Mouse (Mus musculus) cerebellum, postnatal 4 days (tissue): ENCODE results near the gene Hk2.

ENCODE experiments used
- DNase-seq, 2 experiments: peaks; one replicate each; pipeline ENCODE4 v3.0.0; 2022; ENCODE audit warnings: low spot score in 2 of 2, mixed read lengths in 1 of 2

Gene Hk2

GRCm38 (mm10) chr6:82770286-82770685 is 4.0 kb downstream of the Hk2 start:
- no peak for DNase-seq

DNA sequence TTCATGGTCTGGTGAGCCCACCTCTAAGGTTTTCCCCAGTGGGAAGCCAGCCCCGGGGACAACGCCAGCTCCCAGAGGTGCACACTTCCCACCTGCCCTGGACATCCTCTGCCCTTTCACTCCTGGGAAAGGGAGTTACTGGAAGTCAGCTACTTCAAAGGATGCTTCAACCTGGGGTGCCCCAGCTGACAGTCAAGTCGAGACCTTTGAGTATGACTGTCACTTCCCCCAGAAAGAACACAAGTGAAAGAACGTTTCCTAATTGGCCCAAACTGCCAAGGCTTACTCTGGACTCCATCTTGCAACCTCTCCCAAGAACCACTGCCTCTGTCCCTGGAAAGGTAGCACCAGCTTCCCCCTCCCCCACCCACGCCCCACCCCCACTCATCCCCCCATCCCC is 4.5 kb downstream of the Hk2 start:
- DNase-seq: no peak

GRCm38 (mm10) chr6:82767734-82768586 is 6.3 kb downstream of the Hk2 start:
- no peak for DNase-seq

- DNase-seq: no peak
Observed at GRCm38 (mm10) chr6:82766636-82767035, 7.6 kb downstream of the Hk2 start.

DNA sequence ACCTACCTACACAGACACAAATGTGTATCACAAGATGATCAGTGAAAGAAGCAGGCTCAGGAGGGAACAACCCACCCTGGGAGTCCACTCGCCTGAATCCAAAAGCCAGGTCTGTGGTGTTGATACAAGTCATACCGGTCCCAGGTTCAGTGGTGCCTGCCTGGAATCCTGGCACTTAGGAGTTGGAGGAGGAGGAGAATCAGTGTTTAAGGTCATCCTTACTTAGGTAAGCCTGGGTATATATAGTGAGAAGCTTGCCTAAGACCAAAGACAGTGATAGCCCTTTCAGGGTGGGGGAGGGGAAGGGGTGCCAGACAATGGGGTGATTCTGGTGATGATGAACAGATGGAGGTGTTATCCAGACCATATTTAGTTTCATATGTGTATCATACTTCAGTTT is 9.0 kb downstream of the Hk2 start:
- no peak for DNase-seq

GRCm38 (mm10) chr6:82763871-82764503 is 10.3 kb downstream of the Hk2 start:
- DNase-seq: no peak

DNA sequence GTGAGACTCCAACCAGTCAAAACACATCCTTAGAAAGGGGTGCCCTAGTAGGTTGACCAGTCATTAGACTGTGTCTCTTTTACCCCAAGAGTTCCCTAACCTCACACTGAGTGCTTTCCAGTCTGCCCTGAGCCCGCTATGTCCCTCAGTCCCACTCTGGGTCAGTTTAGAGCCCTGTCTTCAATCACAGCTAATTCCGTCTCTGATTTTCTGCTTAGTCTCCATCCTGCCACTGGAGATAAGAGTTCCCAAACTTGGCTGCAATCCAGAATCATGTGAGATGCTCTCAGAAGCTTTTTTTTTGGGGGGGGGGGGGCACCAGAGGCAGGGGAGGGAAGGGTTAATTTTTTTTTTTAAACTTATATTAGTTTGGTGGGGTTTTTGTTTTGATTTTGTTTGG is 11.5 kb downstream of the Hk2 start:
- DNase-seq: no peak

DNA sequence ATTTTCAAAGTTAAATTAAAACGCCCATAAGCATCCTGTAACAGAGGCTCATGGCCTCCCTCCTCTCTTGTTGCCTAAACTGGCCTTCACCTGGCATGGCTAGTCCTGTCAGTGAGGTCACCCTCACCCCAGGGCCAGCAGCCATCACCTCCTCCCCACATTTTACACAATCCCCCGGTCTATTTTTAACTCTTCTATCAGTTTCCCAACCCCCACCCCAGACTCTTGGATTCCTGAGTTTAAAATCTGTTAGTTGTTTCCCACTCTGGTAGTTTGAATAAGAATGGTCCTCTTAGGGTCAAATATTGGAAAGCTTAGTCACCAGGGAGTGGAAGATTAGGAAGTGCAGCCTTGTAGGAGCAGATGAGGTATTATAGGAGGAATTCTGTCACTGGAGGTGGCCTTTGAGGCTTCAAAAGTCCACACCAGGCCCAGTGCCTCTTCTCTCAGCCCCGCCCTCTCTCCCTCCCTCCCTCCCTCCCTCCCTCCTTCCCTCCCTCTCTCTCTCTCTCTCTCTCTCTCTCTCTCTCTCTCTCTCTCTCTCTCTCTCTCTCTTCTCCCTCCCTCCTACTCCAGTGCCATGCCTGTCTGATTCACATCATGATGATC is 13.4 kb downstream of the Hk2 start:
- DNase-seq: no peak

- DNase-seq: no peak
Observed at GRCm38 (mm10) chr6:82759241-82759640, 15.0 kb downstream of the Hk2 start.

DNA sequence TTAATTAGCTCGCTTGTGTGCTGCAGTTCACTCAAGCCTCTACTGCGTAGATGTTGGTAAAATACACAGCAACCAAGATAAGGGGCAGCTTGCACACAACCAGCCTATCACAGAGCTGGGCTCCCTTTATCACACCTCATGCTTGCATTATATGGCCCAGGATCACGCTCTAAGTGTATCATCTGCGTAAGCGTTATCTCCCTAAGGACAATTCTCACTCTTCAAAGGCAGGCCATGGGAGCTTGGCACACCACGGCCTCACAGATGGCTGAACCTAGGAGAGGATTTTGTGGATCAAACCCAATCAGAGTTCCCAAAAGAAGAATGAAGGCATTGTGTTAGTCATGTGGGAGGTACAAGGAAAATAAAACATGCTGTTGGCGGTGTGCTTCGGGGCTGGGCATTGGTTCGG is 17.4 kb downstream of the Hk2 start:
- no peak for DNase-seq

GRCm38 (mm10) chr6:82756216-82756615 is 18.0 kb downstream of the Hk2 start:
- no peak for DNase-seq

- DNase-seq: no peak
Observed at GRCm38 (mm10) chr6:82755338-82755737, 18.9 kb downstream of the Hk2 start.

DNA sequence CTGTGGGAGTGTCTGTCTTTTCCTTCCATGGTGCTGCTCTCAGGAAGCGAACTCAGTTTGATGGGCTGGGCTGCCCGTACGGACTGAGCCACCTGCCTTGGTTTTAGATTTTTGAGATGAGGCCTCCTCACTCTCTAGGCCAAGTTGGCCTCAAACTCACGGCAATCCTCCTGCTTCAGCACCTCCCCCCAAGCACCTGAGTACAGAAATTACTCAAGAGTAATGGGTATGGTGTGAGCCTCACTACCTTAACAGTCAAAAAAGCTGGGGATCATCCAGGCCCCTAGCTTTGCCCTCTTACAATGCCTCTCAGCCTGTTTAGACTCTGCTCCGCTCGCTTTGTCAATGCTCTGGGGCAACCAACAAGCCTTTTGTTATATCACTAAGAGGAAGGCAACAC is 19.5 kb downstream of the Hk2 start:
- DNase-seq: no peak

DNA sequence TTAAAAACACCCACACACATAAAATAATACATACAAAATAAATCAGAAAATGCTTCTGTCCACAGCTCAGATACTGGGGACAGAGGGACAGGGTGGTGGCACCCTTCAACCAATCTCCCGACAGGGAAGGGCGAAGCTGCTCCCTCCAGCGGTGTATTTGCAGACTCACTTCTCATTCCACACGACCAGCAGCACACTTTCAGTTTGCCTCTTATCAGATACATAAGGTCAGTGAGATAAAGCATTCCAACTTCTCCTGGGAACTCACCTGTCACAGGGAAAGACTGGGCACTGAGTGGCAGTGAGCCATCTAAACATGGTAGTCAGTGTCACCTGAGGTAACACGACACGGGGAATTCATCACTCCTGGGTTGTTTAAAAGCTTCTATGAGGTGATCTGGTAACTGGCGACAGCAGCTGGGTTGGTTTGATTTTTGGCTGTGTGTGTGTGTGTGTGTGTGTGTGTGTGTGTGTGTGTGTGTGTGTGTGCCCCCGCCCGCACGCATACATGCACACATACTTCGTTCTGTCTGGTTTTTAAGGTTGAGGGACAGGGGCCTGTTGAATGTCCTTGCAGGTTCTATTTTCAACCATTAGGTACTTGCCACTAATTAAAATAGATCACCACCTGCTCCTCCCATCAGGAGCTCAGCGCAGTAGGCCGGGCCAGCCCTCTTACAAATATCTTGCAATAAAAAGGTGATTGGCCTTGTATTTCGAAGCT is 20.5 kb downstream of the Hk2 start:
- DNase-seq: no peak

- DNase-seq: no peak
Observed at GRCm38 (mm10) chr6:82753061-82753460, 21.2 kb downstream of the Hk2 start.

GRCm38 (mm10) chr6:82751791-82752190 is 22.5 kb downstream of the Hk2 start:
- DNase-seq: no peak

- no peak for DNase-seq
Observed at GRCm38 (mm10) chr6:82751031-82751430, 23.2 kb downstream of the Hk2 start.

DNA sequence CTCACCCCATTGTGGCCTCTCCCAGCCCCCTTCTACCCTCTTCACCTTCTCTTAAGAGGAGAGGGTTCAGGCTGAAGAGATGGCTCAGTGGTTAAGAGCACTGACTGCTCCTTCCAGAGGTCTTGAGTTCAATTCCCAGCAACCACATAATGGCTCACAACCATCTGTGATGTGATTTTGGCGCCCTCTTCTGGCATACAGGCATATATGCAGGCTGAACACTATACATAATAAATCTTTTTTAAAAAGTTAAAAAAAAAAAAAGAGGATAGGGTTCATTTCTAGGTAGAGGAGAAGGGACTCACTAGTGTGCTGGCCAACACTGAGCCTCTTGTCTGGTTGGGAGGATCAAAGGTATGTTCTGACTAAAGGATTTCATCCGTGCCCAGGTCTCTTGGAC is 24.2 kb downstream of the Hk2 start:
- DNase-seq: no peak

DNA sequence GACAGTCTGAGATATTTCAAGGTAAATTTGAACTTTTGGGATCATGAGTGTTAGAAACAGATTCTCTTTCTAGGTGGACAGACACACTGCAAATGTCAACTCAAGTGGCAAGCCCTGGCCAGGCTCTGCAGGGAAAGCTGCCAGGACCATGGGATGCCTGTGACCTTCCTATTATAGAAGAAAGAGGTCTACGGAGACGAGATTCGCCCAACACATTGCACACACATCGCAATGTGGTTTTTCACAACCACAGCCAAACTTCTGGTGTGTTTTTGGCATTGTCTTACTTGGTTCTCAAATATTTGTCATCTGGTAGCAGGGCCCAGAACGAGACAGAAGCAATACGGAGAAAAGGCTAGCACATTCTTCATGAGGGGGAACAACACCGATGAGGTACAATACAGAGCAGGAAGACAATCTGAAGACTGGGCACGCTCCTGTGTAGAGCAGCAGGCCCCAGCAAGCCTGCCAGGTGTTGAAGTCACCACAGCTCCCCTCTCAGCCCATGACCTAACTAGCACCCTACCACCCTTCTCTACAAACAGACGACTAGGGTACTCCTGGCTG is 26.1 kb downstream of the Hk2 start:
- no peak for DNase-seq

GRCm38 (mm10) chr6:82747085-82747484 is 27.2 kb downstream of the Hk2 start:
- no peak for DNase-seq

GRCm38 (mm10) chr6:82744553-82744952 is 29.7 kb downstream of the Hk2 start:
- DNase-seq: no peak

GRCm38 (mm10) chr6:82741518-82741880 is 32.8 kb downstream of the Hk2 start:
- DNase-seq: no peak
